Mouse (Mus musculus) MEL (cell line): ENCODE data around the gene Emilin3. TPM values are rescaled to one million over a fixed set of nuclear protein-coding genes. Genes with fewer than 3 reads are reported as not detected.

Experiments used
- DNase-seq: peaks from one replicate; pipeline ENCODE4 v3.0.0; 2011; ENCODE audit warnings: low read depth, low spot score
- H3K27ac ChIP-seq: 2 replicates; pipeline ENCODE4 v1.5.1; 2012; ENCODE audit warnings: low read depth, mild to moderate bottlenecking, control low read depth, low read length, moderate library complexity; ENCODE audit not compliant: control insufficient read depth
- H3K27me3 ChIP-seq, 2 experiments: fragments of 150-350 bp in 1 of 2; sonication (generic) in 1 of 2; 2 replicates each; pipeline ENCODE4 v1.6.1; 2012; ENCODE audit warnings: low read length in 2 of 2, mild to moderate bottlenecking in 2 of 2, improper control_type of control experiment in 1 of 2, moderate library complexity in 1 of 2; ENCODE audit not compliant: insufficient read depth in 2 of 2, control insufficient read depth in 1 of 2
- H3K36me3 ChIP-seq, 2 experiments: 2 replicates each; pipeline ENCODE4 v1.6.1; 2012 to 2014; ENCODE audit warnings: low read length in 2 of 2, improper control_type of control experiment in 1 of 2, inconsistent platforms in 1 of 2, mild to moderate bottlenecking in 1 of 2; ENCODE audit not compliant: insufficient read depth in 2 of 2, control insufficient read depth in 1 of 2
- H3K4me1 ChIP-seq, 2 experiments: fragments of 150-350 bp in 1 of 2; sonication (generic) in 1 of 2; 2 replicates each; pipeline ENCODE4 v1.6.1; 2012; ENCODE audit warnings: low read length in 2 of 2, improper control_type of control experiment in 1 of 2, mild to moderate bottlenecking in 1 of 2; ENCODE audit not compliant: insufficient read depth in 2 of 2, control insufficient read depth in 1 of 2
- H3K4me3 ChIP-seq, 2 experiments: fragments of 150-350 bp in 1 of 2; sonication (generic) in 1 of 2; 2 replicates each; pipeline ENCODE4 v1.5.1; 2012; ENCODE audit warnings: low read depth in 2 of 2, low read length in 2 of 2, mild to moderate bottlenecking in 2 of 2, moderate library complexity in 2 of 2, control low read depth in 1 of 2, improper control_type of control experiment in 1 of 2; ENCODE audit not compliant: control insufficient read depth in 1 of 2, insufficient read depth in 1 of 2
- H3K79me2 ChIP-seq: 2 replicates; pipeline ENCODE4 v1.6.1; 2012; ENCODE audit warnings: mild to moderate bottlenecking, low read length, moderate library complexity; ENCODE audit not compliant: control insufficient read depth, poor library complexity, insufficient read depth
- H3K9ac ChIP-seq: 2 replicates; pipeline ENCODE4 v1.6.1; 2012; ENCODE audit warnings: low read depth, mild to moderate bottlenecking, control low read depth, low read length, moderate library complexity; ENCODE audit not compliant: control insufficient read depth, poor library complexity, severe bottlenecking
- H3K9me3 ChIP-seq: fragments of 150-350 bp; sonication (generic); replicated peaks from 2 replicates; pipeline ENCODE4 v1.6.1; 2012; ENCODE audit warnings: mild to moderate bottlenecking, low read length, improper control_type of control experiment, moderate library complexity; ENCODE audit not compliant: insufficient read depth
- CHD1 ChIP-seq: IDR thresholded peaks from 2 replicates; pipeline ENCODE4 v1.6.1; 2012; ENCODE audit warnings: low read depth, mild to moderate bottlenecking, inconsistent platforms, low read length, improper control_type of control experiment
- EP300 ChIP-seq, 2 experiments: IDR thresholded peaks; 2 replicates each; pipeline ENCODE4 v1.6.1; 2011; ENCODE audit warnings: improper control_type of control experiment in 2 of 2, low read length in 2 of 2, low read depth in 1 of 2, mild to moderate bottlenecking in 1 of 2
- HCFC1 ChIP-seq: IDR thresholded peaks from 2 replicates; pipeline ENCODE4 v1.6.1; 2012; ENCODE audit warnings: low read depth, mild to moderate bottlenecking, inconsistent platforms, low read length, improper control_type of control experiment, moderate library complexity
- KAT2A ChIP-seq: conservative IDR thresholded peaks from 2 replicates; pipeline ENCODE4 v1.6.1; 2012; ENCODE audit warnings: low read depth, low read length, improper control_type of control experiment, inconsistent platforms
- MAZ ChIP-seq: IDR thresholded peaks from 2 replicates; pipeline ENCODE4 v1.6.1; 2012; ENCODE audit warnings: low read depth, mild to moderate bottlenecking, inconsistent platforms, low read length, improper control_type of control experiment
- MEF2A ChIP-seq: IDR thresholded peaks from 2 replicates; pipeline ENCODE4 v1.6.1; 2014; ENCODE audit warnings: low read depth, mild to moderate bottlenecking, inconsistent platforms, low read length, improper control_type of control experiment; ENCODE audit not compliant: poor library complexity, insufficient replicate concordance, severe bottlenecking; ENCODE audit errors: extremely low read depth
- MXI1 ChIP-seq: IDR thresholded peaks from 2 replicates; pipeline ENCODE4 v1.6.1; 2011; ENCODE audit warnings: mild to moderate bottlenecking, low read depth, low read length, improper control_type of control experiment
- NELFE ChIP-seq: IDR thresholded peaks from 2 replicates; pipeline ENCODE4 v1.6.1; 2011; ENCODE audit warnings: low read depth, low read length, improper control_type of control experiment
- NRF1 ChIP-seq: IDR thresholded peaks from 2 replicates; pipeline ENCODE4 v1.6.1; 2014; ENCODE audit warnings: low read depth, mild to moderate bottlenecking, inconsistent platforms, low read length, improper control_type of control experiment, moderate library complexity; ENCODE audit not compliant: poor library complexity, insufficient read depth, severe bottlenecking
- POLR2A ChIP-seq, 2 experiments: IDR thresholded peaks; 2 replicates each; pipeline ENCODE4 v1.6.1; 2011 to 2012; ENCODE audit warnings: low read length in 2 of 2, mild to moderate bottlenecking in 2 of 2, control low read depth in 1 of 2, improper control_type of control experiment in 1 of 2, low read depth in 1 of 2, moderate library complexity in 1 of 2; ENCODE audit not compliant: control insufficient read depth in 1 of 2, insufficient read depth in 1 of 2, poor library complexity in 1 of 2
- POLR2AphosphoS2 ChIP-seq: IDR thresholded peaks from 2 replicates; pipeline ENCODE4 v1.6.1; 2011; ENCODE audit warnings: low read length, improper control_type of control experiment
- POLR2AphosphoS5 ChIP-seq: IDR thresholded peaks from 2 replicates; pipeline ENCODE4 v1.6.1; 2012; ENCODE audit warnings: low read depth, borderline replicate concordance, mild to moderate bottlenecking, inconsistent platforms, low read length, moderate library complexity, mixed read lengths
- RAD21 ChIP-seq: IDR thresholded peaks from 2 replicates; pipeline ENCODE4 v1.6.1; 2011; ENCODE audit warnings: mild to moderate bottlenecking, low read depth, low read length, improper control_type of control experiment
- RCOR1 ChIP-seq: IDR thresholded peaks from 2 replicates; pipeline ENCODE4 v1.6.1; 2012; ENCODE audit warnings: low read depth, mild to moderate bottlenecking, inconsistent platforms, low read length, improper control_type of control experiment
- SIN3A ChIP-seq: IDR thresholded peaks from 2 replicates; pipeline ENCODE4 v1.6.1; 2012; ENCODE audit warnings: low read length, improper control_type of control experiment, inconsistent platforms
- TCF12 ChIP-seq: IDR thresholded peaks from 2 replicates; pipeline ENCODE4 v1.6.1; 2014; ENCODE audit warnings: low read depth, mild to moderate bottlenecking, inconsistent platforms, low read length, improper control_type of control experiment, moderate library complexity
- USF2 ChIP-seq, 2 experiments: IDR thresholded peaks; 2 replicates each; pipeline ENCODE4 v1.6.1; 2011 to 2012; ENCODE audit warnings: improper control_type of control experiment in 2 of 2, low read length in 2 of 2, borderline replicate concordance in 1 of 2, inconsistent platforms in 1 of 2, low read depth in 1 of 2, mild to moderate bottlenecking in 1 of 2; ENCODE audit not compliant: insufficient read depth in 1 of 2
- ZMIZ1 ChIP-seq: IDR thresholded peaks from 2 replicates; pipeline ENCODE4 v1.6.1; 2012; ENCODE audit warnings: low read depth, mild to moderate bottlenecking, inconsistent platforms, low read length, improper control_type of control experiment, moderate library complexity
- polyA plus RNA-seq, 2 experiments: library from polyadenylated mRNA; stranded (reverse) in 1 of 2; unstranded in 1 of 2; fragments of >175 nt in 1 of 2; fragments of >200 nt in 1 of 2; gene quantifications; 2 replicates each; pipeline versions ENCODE4 v1.2.1 to v1.2.4; 2012; ENCODE audit warnings: low replicate concordance in 2 of 2, low read depth in 1 of 2; ENCODE audit not compliant: insufficient read length in 2 of 2, insufficient read depth in 1 of 2, missing spikeins in 1 of 2
- total RNA-seq: library from RNA; depleted of rRNA; stranded (reverse); fragments of 300-350 nt; gene quantifications from 2 replicates; pipeline ENCODE4 v1.2.3, GENCODE M21; 2012

Emilin3 gene
- total and polyA plus RNA-seq, 3 experiments = not detected

- Histone ChIP-seq H3K27ac (peak within 1 kb of the TSS; percentile 52), H3K4me1 (peaks cover 5 to 7% of the 10 kb centered on the region in 2 experiments; a peak in 2 of 4 replicates), H3K79me2 (peaks cover 9% of the 10 kb centered on the region), H3K27me3 (no peaks in the 10 kb centered on the region), H3K36me3 (peaks cover 0 to 10% of the 10 kb centered on the region in 2 experiments; a peak in 2 of 4 replicates), H3K9ac (peak within 1 kb of the TSS; percentile 95), H3K4me3 (peak within 1 kb of the TSS; percentile 74 to 97), H3K9me3 (no peaks in the 10 kb centered on the region)
- TF ChIP-seq POLR2AphosphoS2 (peak; percentile 87), TCF12 (0 out of 2 replicates have a peak, but pooled peaks have one; percentile 14), HCFC1 (peak; percentile 69), MEF2A (no peak), POLR2A (IDR thresholded peaks at IDR 0.05; ENCODE audit: control insufficient read depth in 1 of 2, insufficient read depth in 1 of 2, low read depth in 1 of 2, low read length in 2 of 2, poor library complexity in 1 of 2) (peak in 1 of 2 experiments; percentile 89; a peak in 2 of 4 replicates), ZMIZ1 (peak; percentile 86; the same call in 1 of the 2 replicates), RAD21 (no peak), NELFE (peak; percentile 96), MXI1 (peak; percentile 35; the same call in 1 of the 2 replicates), SIN3A (peak; percentile 54; the same call in 1 of the 2 replicates), USF2 (IDR thresholded peaks at IDR 0.05; ENCODE audit: borderline replicate concordance in 1 of 2, insufficient read depth in 1 of 2, low read depth in 1 of 2, low read length in 2 of 2) (no peak), CHD1 (no peak), EP300 (IDR thresholded peaks at IDR 0.05; ENCODE audit: low read depth in 1 of 2, low read length in 2 of 2) (0 out of 4 replicates have a peak, but pooled peaks of 1 of the 2 experiments have one; percentile 5), KAT2A (peak; percentile 43; the same call in 1 of the 2 replicates), NRF1 (peak; percentile 97), MAZ (peak; percentile 83; the same call in 1 of the 2 replicates), RCOR1 (0 out of 2 replicates have a peak, but pooled peaks have one; percentile 3)
- peak; percentile 95 for DNase-seq
These were observed 39.2 kb downstream of the Emilin3 start, which contains the start of gene Zhx3 for GRCm38 (mm10) chr2:160872890-160873382. Zhx3 (minus strand) TSS chr2:160872998.

GRCm38 (mm10) chr2:160872395-160872794 is 39.7 kb downstream of the Emilin3 start:
- peak; percentile 47; the same call in 1 of the 2 replicates for TF ChIP-seq MXI1
- 0 out of 2 replicates have a peak, but pooled peaks have one; percentile 26 for TF ChIP-seq MAZ
- TF ChIP-seq POLR2AphosphoS5 = no peak
- peak; percentile 76 for DNase-seq
- peaks cover 5 to 7% of the 10 kb centered on the region in 2 experiments; a peak in 2 of 4 replicates for H3K4me1 ChIP-seq
- peaks cover 0 to 10% of the 10 kb centered on the region in 2 experiments; a peak in 2 of 4 replicates for H3K36me3 ChIP-seq
- no peaks in the 10 kb centered on the region for H3K27me3 ChIP-seq
- peak overlapping the region; percentile 52 for H3K27ac ChIP-seq
- no peaks in the 10 kb centered on the region for H3K9me3 ChIP-seq
- H3K4me3 ChIP-seq = peak overlapping the region; percentile 74 to 94
- peak overlapping the region; percentile 95 for H3K9ac ChIP-seq
- H3K79me2 ChIP-seq = peaks cover 9% of the 10 kb centered on the region
